Mouse (Mus musculus): ENCODE results near the gene Gls.

Gls gene

GRCm38 (mm10) chr1:52248899-52249556 is 16.0 kb upstream of the Gls start:
- no peak for DNase-seq (ENCODE audit: inconsistent age in 2 of 2, low spot score in 1 of 2)

- no peak for DNase-seq (ENCODE audit: inconsistent age in 2 of 2, low spot score in 1 of 2)
These were observed 9.2 kb upstream of the Gls start for GRCm38 (mm10) chr1:52242270-52242669.

- no peak for DNase-seq (ENCODE audit: inconsistent age in 2 of 2, low spot score in 1 of 2)
These were observed 279 bp downstream of the Gls start for GRCm38 (mm10) chr1:52232766-52233140.

GRCm38 (mm10) chr1:52231939-52232765 is 880 bp downstream of the Gls start:
- peak; percentile 76 to 90 for DNase-seq (ENCODE audit: inconsistent age in 2 of 2, low spot score in 1 of 2)

GRCm38 (mm10) chr1:52230404-52230803 is 2.6 kb downstream of the Gls start:
- DNase-seq (ENCODE audit: inconsistent age in 2 of 2, low spot score in 1 of 2): peak in 1 of 2 experiments; percentile 33

- peak in 1 of 2 experiments; percentile 38 for DNase-seq (ENCODE audit: inconsistent age in 2 of 2, low spot score in 1 of 2)
These were observed 4.9 kb downstream of the Gls start for GRCm38 (mm10) chr1:52228178-52228577.

- DNase-seq (ENCODE audit: inconsistent age in 2 of 2, low spot score in 1 of 2): no peak
These were observed 6.6 kb downstream of the Gls start for GRCm38 (mm10) chr1:52226416-52226815.

GRCm38 (mm10) chr1:52216766-52217165 is 16.3 kb downstream of the Gls start:
- no peak for DNase-seq (ENCODE audit: inconsistent age in 2 of 2, low spot score in 1 of 2)

GRCm38 (mm10) chr1:52182992-52183391 is 50.0 kb downstream of the Gls start:
- DNase-seq (ENCODE audit: inconsistent age in 2 of 2, low spot score in 1 of 2): no peak

GRCm38 (mm10) chr1:52181994-52182393 is 51.0 kb downstream of the Gls start:
- no peak for DNase-seq (ENCODE audit: inconsistent age in 2 of 2, low spot score in 1 of 2)

- DNase-seq (ENCODE audit: inconsistent age in 2 of 2, low spot score in 1 of 2): no peak
These were observed 53.0 kb downstream of the Gls start for GRCm38 (mm10) chr1:52179939-52180568.

GRCm38 (mm10) chr1:52176999-52177398 is 56.0 kb downstream of the Gls start:
- no peak for DNase-seq (ENCODE audit: inconsistent age in 2 of 2, low spot score in 1 of 2)

- DNase-seq (ENCODE audit: inconsistent age in 2 of 2, low spot score in 1 of 2): no peak
These were observed 57.0 kb downstream of the Gls start for GRCm38 (mm10) chr1:52175983-52176382.

GRCm38 (mm10) chr1:52175321-52175720 is 57.7 kb downstream of the Gls start:
- no peak for DNase-seq (ENCODE audit: inconsistent age in 2 of 2, low spot score in 1 of 2)

GRCm38 (mm10) chr1:52171271-52171670 is 61.8 kb downstream of the Gls start:
- DNase-seq (ENCODE audit: inconsistent age in 2 of 2, low spot score in 1 of 2): peak in 1 of 2 experiments; percentile 62

- DNase-seq (ENCODE audit: inconsistent age in 2 of 2, low spot score in 1 of 2): no peak
These were observed 62.3 kb downstream of the Gls start for GRCm38 (mm10) chr1:52170747-52171146.

- peak in 1 of 2 experiments; percentile 75 for DNase-seq (ENCODE audit: inconsistent age in 2 of 2, low spot score in 1 of 2)
These were observed 63.0 kb downstream of the Gls start for GRCm38 (mm10) chr1:52170057-52170456.

- no peak for DNase-seq (ENCODE audit: inconsistent age in 2 of 2, low spot score in 1 of 2)
These were observed 66.3 kb downstream of the Gls start for GRCm38 (mm10) chr1:52166652-52167220.

- DNase-seq (ENCODE audit: inconsistent age in 2 of 2, low spot score in 1 of 2): no peak
These were observed 69.2 kb downstream of the Gls start for GRCm38 (mm10) chr1:52163707-52164457.

- DNase-seq (ENCODE audit: inconsistent age in 2 of 2, low spot score in 1 of 2): peak; percentile 38 to 67
These were observed 71.9 kb downstream of the Gls start for GRCm38 (mm10) chr1:52161151-52161550.
